Mouse (Mus musculus): ENCODE measurements at regions not wholly inside any gene's neighbourhood (a gene's known extent, or its start where the extent isn't known, plus 50 kb on each side); places are given as distances from the start of the nearest gene placed in this dataset.
A peak's percentile ranks its signal among the peaks of the same experiment; 100 is the strongest.
"Not testable (repeated sequence)": the region's sequence is repeated elsewhere in the genome, so short reads cannot be mapped to it uniquely, and the experiment has no call there.

- Histone ChIP-seq H3K4me1 (no peaks in the 10 kb centered on the region), H3K36me3 (no peaks in the 10 kb centered on the region), H3K4me3 (replicated peaks) (no peak overlapping the region), H3K9me3 (replicated peaks) (no peaks in the 10 kb centered on the region), H3K4me2 (no peak overlapping the region), H3K9ac (no peak overlapping the region), H3K27ac (no peak overlapping the region), H3K27me3 (no peaks in the 10 kb centered on the region)
- WGBS = 27% methylated on average over 8 of the region's 8 CpGs
- ATAC-seq (replicated peaks; ENCODE audit: low FRiP score) = no peak
Observed at GRCm38 (mm10) chr2:171985813-171986572, 57.3 kb downstream of the Cbln4 start.

DNA sequence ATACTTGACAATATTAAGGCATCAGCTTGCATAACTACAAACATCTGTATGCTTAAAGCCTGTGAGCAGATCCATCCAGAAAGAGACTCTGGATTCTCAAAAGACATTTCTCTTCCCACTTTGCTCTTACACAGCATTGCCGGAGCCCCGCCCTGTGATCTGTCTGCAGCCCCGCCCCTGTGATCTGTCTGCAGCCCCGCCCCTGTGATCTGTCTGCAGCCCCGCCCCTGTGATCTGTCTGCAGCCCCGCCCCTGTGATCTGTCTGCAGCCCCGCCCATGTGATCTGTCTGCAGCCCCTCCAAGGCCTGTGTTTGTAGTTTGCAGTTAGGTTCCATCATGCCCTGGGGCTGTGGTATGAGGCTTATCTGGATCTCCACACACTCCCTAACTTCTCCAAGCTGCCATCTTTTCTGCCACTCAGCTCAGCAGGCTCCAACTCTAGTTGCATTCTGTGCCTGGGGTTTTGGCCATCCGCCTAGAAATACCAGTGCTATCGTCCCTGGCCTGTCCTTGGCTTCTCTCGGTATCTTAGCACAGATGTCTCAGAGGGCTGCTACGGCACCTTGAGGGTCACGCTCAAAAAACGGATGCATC, 73.9 kb downstream of the Cbln4 start:
- Histone ChIP-seq H3K27me3 (no peaks in the 10 kb centered on the region), H3K9me3 (replicated peaks) (no peaks in the 10 kb centered on the region), H3K4me1 (peaks cover 5% of the 10 kb centered on the region; the same call in 1 of the 2 replicates), H3K36me3 (no peaks in the 10 kb centered on the region), H3K9ac (no peak overlapping the region), H3K27ac (no peak overlapping the region), H3K4me3 (replicated peaks) (no peak overlapping the region), H3K4me2 (no peak overlapping the region)
- 64% methylated on average over 13 of the region's 13 CpGs for WGBS
- no peak for ATAC-seq (replicated peaks; ENCODE audit: low FRiP score)

DNA sequence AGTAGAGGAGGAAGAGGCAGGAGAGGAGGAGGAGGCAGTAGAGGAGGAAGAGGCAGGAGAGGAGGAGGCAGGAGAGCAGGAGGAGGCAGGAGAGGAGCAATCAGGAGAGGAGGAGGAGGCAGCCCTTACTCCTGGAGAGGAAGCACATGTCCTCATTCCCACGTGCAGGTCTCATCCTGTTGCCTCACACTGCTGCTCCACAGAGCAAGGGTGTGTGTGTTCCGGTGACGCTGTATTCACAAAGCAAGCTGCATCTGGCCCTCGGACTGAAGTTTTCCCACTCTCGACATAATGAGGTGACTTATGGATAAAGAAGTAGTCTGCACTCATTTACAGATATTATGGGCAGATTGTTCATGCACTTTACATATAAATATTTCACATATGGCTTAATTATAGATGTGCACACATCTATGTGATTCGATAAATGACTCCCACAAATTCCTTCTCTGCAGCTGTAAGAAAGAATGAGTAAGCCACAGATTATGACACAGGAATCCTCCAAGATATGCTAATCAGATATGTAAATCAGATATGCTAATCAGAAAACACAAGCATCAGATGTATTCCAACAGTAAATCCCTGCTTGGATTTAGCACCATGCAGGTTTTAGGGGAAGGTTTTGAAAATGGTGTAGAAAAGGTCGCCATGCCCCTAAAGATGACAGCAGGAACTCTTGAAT, 96.6 kb downstream of the Cbln4 start:
- Histone ChIP-seq H3K27ac (no peak overlapping the region), H3K4me2 (no peak overlapping the region), H3K9ac (no peak overlapping the region), H3K9me3 (replicated peaks) (no peaks in the 10 kb centered on the region), H3K36me3 (no peaks in the 10 kb centered on the region), H3K27me3 (no peaks in the 10 kb centered on the region), H3K4me3 (replicated peaks) (no peak overlapping the region), H3K4me1 (no peaks in the 10 kb centered on the region)
- no peak for ATAC-seq (replicated peaks; ENCODE audit: low FRiP score)
- WGBS = 87% methylated on average over 7 of the region's 7 CpGs

DNA sequence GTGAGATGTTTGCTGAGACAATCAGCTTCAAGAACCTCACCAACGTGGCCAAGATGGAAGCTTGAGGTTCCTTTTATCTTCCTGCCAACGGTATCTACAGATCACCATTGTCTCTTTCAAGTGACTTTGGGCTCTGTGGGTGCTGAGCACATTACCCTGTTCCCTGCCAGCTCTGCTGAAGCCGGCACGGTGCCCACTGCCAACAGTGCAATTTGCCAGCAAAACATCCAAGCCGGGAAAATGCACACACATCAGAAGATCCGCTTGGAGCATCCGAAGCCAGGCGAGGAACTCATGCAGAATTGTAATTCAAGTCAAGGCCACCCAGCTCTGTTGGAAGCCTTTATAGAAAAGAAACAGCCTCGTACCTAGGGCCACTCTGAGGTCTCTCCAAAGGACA, 100.6 kb downstream of the Cbln4 start:
- H3K9me3 ChIP-seq (replicated peaks) = no peaks in the 10 kb centered on the region
- H3K27me3 ChIP-seq = no peaks in the 10 kb centered on the region
- H3K4me2 ChIP-seq = no peak overlapping the region
- no peak overlapping the region for H3K4me3 ChIP-seq (replicated peaks)
- no peak overlapping the region for H3K9ac ChIP-seq
- ATAC-seq (replicated peaks; ENCODE audit: low FRiP score) = no peak
- H3K4me1 ChIP-seq = no peaks in the 10 kb centered on the region
- H3K36me3 ChIP-seq = no peaks in the 10 kb centered on the region
- no peak overlapping the region for H3K27ac ChIP-seq
- 88% methylated on average over 9 of the region's 9 CpGs for WGBS

GRCm38 (mm10) chr2:171935646-171936325, 107.5 kb downstream of the Cbln4 start:
- Histone ChIP-seq H3K27me3 (no peaks in the 10 kb centered on the region), H3K36me3 (no peaks in the 10 kb centered on the region), H3K9ac (no peak overlapping the region), H3K9me3 (replicated peaks) (no peaks in the 10 kb centered on the region), H3K4me1 (no peaks in the 10 kb centered on the region), H3K4me3 (replicated peaks) (no peak overlapping the region), H3K27ac (no peak overlapping the region), H3K4me2 (no peak overlapping the region)
- peak; percentile 25; the same call in 1 of the 2 replicates for ATAC-seq (replicated peaks; ENCODE audit: low FRiP score)
- WGBS = 52% methylated on average over 13 of the region's 13 CpGs

GRCm38 (mm10) chr2:171920960-171921359, 122.3 kb downstream of the Cbln4 start:
- ATAC-seq (replicated peaks; ENCODE audit: low FRiP score) = no peak
- peaks cover 4% of the 10 kb centered on the region; the same call in 1 of the 2 replicates for H3K9me3 ChIP-seq (replicated peaks)
- no peak overlapping the region for H3K4me3 ChIP-seq (replicated peaks)
- H3K4me2 ChIP-seq = no peak overlapping the region
- H3K36me3 ChIP-seq = no peaks in the 10 kb centered on the region
- 86% methylated on average over 5 of the region's 5 CpGs for WGBS
- no peaks in the 10 kb centered on the region for H3K4me1 ChIP-seq
- no peak overlapping the region for H3K27ac ChIP-seq
- no peak overlapping the region for H3K9ac ChIP-seq
- no peaks in the 10 kb centered on the region for H3K27me3 ChIP-seq

DNA sequence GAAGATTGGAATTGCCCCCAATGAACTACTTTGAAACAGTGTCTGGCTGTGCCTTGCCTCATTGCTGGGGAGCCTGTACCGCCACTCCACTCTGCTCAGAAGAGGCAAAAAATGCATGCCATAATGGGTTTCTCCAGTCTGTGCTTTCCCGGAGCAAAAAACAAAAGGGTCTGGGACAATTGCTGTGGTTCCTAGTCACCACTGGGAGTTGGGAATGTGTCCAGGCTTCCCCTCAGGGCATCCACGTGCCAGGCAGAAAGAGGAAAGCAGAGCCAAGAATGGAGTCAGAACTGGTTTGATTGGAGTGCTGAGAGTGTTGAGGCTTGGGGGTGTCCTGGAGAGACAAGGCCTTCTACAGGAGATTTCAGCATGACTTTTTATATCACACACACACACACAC, 156.0 kb downstream of the Cbln4 start:
- Histone ChIP-seq H3K9me3 (replicated peaks) (no peaks in the 10 kb centered on the region), H3K4me3 (replicated peaks) (no peak overlapping the region), H3K4me2 (no peak overlapping the region), H3K27ac (no peak overlapping the region), H3K36me3 (no peaks in the 10 kb centered on the region), H3K4me1 (no peaks in the 10 kb centered on the region), H3K27me3 (no peaks in the 10 kb centered on the region), H3K9ac (no peak overlapping the region)
- 85% methylated on average over 3 of the region's 3 CpGs for WGBS
- no peak for ATAC-seq (replicated peaks; ENCODE audit: low FRiP score)

DNA sequence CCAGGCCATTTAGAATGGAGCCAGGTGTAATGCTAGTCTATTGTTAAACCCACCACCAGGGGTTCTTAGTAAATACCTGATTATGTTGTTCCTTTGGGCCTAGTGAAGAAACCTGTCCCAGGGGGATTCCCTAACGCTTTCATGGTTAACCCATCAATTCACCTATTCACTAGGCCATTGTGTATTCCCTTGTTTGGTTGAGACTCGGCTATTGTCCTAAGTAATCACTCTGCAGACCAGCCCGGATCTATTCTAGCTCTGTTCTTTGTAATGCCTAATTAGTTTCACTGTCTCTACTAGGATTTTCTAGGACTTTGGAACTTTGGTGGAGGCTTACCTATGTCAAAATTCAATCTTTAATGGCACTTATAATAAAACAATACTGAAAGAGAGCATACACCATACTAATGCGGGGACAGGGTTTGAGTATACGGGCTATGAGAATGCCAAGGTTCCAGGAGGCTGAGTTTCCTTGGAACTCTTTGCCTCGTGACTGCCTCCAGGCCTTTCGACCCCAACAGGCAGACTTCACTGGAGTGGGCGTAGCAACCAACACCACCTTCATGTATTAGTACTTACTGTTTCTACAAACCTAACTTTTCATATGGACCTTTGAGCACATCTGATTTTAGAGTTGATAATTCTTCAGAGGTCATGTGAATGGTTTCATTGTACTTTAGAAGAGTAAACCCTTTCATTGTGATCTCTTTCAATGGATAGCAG, 163.9 kb downstream of the Cbln4 start:
- not testable (repeated sequence) for H3K4me2 ChIP-seq; H3K9ac ChIP-seq; H3K27me3 ChIP-seq; H3K4me1 ChIP-seq; H3K27ac ChIP-seq; H3K9me3 ChIP-seq (replicated peaks); ATAC-seq (replicated peaks; ENCODE audit: low FRiP score); H3K36me3 ChIP-seq; H3K4me3 ChIP-seq (replicated peaks)
- WGBS = 87% methylated on average over 8 of the region's 8 CpGs

- Histone ChIP-seq H3K9me3 (replicated peaks) (no peaks in the 10 kb centered on the region), H3K9ac (no peak overlapping the region), H3K4me2 (no peak overlapping the region), H3K4me1 (no peaks in the 10 kb centered on the region), H3K36me3 (no peaks in the 10 kb centered on the region), H3K27ac (no peak overlapping the region), H3K27me3 (no peaks in the 10 kb centered on the region), H3K4me3 (replicated peaks) (no peak overlapping the region)
- ATAC-seq (replicated peaks; ENCODE audit: low FRiP score) = no peak
- 75% methylated on average over 3 of the region's 3 CpGs for WGBS
Observed at GRCm38 (mm10) chr2:171867550-171867949, 175.7 kb downstream of the Cbln4 start.

GRCm38 (mm10) chr2:171864376-171864965, 178.8 kb downstream of the Cbln4 start:
- no peaks in the 10 kb centered on the region for H3K4me1 ChIP-seq
- H3K4me2 ChIP-seq = no peak overlapping the region
- no peak overlapping the region for H3K4me3 ChIP-seq (replicated peaks)
- H3K9ac ChIP-seq = no peak overlapping the region
- H3K27me3 ChIP-seq = no peaks in the 10 kb centered on the region
- H3K9me3 ChIP-seq (replicated peaks) = no peaks in the 10 kb centered on the region
- no peak overlapping the region for H3K27ac ChIP-seq
- 84% methylated on average over 8 of the region's 8 CpGs for WGBS
- ATAC-seq (replicated peaks; ENCODE audit: low FRiP score) = no peak
- H3K36me3 ChIP-seq = no peaks in the 10 kb centered on the region

DNA sequence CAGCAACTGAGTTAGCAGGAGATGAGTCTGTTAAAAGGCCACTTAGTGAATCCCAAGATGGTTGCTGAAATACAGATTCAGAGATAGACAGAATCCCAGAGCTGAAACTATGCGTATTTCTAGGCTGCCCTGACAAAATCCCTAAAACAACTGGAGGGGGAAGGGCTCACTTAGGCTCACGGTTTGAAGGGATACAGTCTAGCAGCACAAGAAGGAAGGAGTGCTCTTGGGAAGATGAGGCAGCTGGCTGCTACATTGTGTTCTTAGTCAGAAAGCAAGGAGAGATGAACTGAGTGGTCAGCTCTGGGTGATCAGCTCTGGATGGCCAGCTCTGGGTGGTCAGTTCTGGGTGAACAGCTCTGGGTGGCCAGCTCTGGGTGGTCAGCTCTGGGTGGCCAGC, 180.6 kb downstream of the Cbln4 start:
- H3K4me3 ChIP-seq (replicated peaks) = no peak overlapping the region
- H3K9ac ChIP-seq = no peak overlapping the region
- no peaks in the 10 kb centered on the region for H3K36me3 ChIP-seq
- H3K9me3 ChIP-seq (replicated peaks) = no peaks in the 10 kb centered on the region
- 91% methylated on average over 2 of the region's 2 CpGs for WGBS
- no peak overlapping the region for H3K4me2 ChIP-seq
- no peak for ATAC-seq (replicated peaks; ENCODE audit: low FRiP score)
- no peak overlapping the region for H3K27ac ChIP-seq
- no peaks in the 10 kb centered on the region for H3K27me3 ChIP-seq
- no peaks in the 10 kb centered on the region for H3K4me1 ChIP-seq

Measured in kidney, embryonic 15.5 days (tissue).